Mouse (Mus musculus): ENCODE results near the gene Ajm1.
"Not testable (repeated sequence)": the region's sequence is repeated elsewhere in the genome, so short reads cannot be mapped to it uniquely, and the experiment has no call there.

Ajm1 gene

DNA sequence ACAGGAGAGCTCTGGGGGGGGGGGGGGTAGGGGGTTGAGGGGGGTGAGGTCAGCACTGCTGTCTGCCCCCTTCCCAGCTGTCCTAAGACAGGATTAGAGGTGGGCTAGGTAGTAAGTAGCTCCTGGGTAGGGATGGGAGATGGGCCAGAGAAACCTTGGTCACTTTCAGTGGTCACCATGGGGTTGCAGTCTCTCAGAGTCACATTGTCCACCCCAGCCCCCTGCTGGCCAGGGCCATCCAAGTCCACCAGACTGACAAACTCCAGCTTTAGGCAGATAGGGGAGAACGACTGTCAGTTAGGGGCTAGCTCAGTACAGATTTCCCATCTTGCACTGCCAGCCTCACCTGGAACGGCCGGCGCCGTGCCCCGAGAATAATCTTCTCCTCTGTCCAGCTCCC, 15.0 kb downstream of the Ajm1 start:
- no peak for DNase-seq (ENCODE audit: low read depth, low spot score)

- no peak for DNase-seq (ENCODE audit: low read depth, low spot score)
These were observed 15.8 kb downstream of the Ajm1 start for GRCm38 (mm10) chr2:25565741-25566140.

DNA sequence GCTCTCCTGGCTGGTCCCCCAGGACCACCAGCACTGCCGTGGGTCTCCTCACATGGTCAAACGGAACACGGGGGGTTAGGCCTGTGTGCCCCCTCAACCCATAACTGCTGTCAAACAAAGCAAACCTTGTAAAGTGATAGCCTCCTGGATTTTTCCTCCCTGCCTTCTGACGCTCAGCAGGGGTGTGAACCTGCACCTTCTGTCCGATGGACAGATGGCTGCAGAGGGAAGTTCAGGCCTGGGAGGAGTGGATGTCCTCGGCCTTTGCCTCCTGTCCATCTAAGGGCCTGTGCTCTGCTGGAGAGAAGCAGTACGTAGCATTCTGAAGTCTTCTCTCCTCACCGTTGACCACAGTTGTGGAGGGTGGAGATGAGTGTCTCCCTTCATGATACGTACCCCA, 19.6 kb downstream of the Ajm1 start:
- DNase-seq (ENCODE audit: low read depth, low spot score): no peak

- no peak for DNase-seq (ENCODE audit: low read depth, low spot score)
These were observed 21.0 kb downstream of the Ajm1 start for GRCm38 (mm10) chr2:25560551-25560950.

- DNase-seq (ENCODE audit: low read depth, low spot score): no peak
These were observed 22.8 kb downstream of the Ajm1 start for GRCm38 (mm10) chr2:25558774-25559173.

DNA sequence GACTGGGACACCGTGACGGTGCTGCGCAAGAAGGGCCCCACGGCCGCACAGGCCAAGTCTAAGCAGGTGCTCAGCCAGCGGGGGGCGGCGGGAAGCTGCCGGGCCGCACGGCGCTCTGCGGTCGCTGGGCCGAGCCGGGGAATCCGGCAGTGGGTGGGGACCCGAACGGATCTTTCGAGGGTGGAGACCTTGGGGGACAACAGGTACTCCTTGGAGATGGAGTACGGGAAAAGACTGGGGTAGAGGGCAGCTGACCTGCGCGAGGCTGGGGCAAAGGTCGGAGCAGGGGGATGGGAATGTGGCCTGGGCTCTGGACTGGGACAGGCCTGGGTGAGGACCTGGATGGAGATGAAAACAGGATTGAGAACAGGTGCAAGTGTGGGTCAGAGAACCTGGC, 23.6 kb downstream of the Ajm1 start:
- DNase-seq (ENCODE audit: low read depth, low spot score): no peak

- peak; percentile 86 for DNase-seq (ENCODE audit: low read depth, low spot score)
These were observed 24.2 kb downstream of the Ajm1 start, which contains the start of gene Edf1 for GRCm38 (mm10) chr2:25557221-25557963. Gene Edf1, plus strand, starts transcription at chr2:25557847.

DNA sequence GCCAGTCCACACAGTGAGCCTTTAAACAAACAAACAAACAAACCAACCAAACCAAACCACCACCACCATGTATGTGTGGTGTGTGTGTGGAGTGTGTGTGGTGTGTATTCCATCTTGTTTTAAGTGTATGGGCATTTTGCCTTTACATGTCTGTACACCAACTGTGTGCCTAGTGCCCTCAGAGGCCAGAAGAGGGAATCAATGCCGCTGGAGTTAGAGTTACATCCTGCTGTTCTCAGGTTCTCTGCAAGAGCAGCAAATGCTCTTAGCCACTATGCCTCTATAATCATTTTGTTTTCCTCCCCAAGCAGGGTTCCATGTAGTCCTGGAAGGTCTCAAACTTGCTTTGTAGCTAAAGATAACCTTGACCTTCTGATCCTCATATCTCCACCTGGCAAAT, 25.3 kb downstream of the Ajm1 start:
- no peak for DNase-seq (ENCODE audit: low read depth, low spot score)

- DNase-seq (ENCODE audit: low read depth, low spot score): not testable (repeated sequence)
These were observed 26.1 kb downstream of the Ajm1 start for GRCm38 (mm10) chr2:25555479-25555878.

DNA sequence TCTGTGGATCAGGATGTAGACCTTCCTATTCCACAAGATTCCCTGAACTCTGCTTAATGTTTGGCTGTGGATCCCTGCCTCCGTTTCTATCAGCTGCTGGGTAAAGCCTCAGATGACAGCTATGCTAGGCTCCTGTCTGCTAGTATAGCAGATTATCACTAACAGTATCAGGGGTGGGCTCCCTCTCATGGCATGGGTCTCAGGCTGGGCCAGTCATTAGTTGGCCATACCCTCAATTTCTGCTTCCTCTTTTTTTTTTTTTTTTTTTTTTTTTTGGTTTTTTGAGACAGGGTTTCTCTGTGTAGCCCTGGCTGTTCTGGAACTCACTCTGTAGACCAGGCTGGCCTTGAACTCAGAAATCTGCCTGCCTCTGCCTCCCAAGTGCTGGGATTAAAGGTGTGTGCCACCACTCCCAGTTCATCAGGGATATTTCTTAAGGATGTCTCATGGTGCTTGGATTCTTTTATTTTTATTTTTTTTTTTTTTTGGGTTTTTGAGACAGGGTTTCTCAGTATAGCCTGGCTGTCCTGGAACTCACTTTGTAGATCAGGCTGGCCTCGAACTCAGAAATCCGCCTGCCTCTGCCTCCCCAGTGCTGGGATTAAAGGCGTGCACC, 28.3 kb downstream of the Ajm1 start:
- DNase-seq (ENCODE audit: low read depth, low spot score): not testable (repeated sequence)

- no peak for DNase-seq (ENCODE audit: low read depth, low spot score)
These were observed 30.4 kb downstream of the Ajm1 start for GRCm38 (mm10) chr2:25551186-25551585.

DNA sequence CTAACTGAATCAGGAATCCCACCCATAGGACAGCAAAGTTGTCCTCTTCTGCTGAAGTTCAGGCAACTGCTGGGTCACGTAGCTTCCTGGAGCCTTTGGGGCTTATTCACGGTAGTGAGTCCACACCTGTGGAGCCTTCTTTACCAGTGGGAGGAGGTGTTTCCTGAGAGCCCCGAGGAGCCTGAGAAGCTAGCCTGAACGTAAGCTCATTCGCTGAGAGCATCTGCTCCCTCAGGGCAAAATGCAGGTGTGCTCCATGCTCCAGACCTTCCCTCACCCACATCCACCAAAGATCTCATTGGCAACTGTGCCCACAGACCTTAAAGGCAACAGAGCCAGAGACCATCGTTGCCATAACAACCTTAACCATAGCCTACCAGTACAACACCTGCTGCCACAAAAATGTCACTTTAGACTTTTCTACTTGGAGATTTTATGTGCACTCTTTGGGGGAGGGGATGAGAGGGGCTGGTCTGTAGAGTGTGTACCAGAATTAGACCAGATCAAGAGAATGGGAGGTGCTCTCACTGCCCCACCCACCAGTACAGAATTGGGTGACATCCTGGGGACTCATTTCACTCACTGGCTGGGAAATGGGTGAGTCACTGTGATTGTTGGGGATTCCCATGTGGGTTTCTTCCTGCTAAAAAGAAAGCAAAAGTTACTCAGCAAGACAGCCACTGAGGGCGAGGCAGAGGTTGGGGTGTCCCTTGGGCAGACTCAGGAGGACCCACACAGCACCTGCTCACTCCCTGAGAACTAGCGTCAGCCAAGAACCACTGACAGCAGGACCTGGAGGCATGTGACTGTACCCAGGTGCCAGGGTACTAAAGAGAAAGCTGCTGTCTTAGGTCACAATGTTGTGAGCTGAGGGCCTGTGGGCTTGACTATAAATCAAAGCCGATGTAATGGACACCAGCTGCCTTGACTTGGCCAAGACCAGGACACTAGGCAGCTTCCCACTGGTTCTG, 32.3 kb downstream of the Ajm1 start:
- DNase-seq (ENCODE audit: low read depth, low spot score): no peak

- DNase-seq (ENCODE audit: low read depth, low spot score): peak; percentile 95
These were observed 34.6 kb downstream of the Ajm1 start, which contains the start of gene Traf2 for GRCm38 (mm10) chr2:25546811-25547491. Gene Traf2, minus strand, starts transcription at chr2:25546940.

- DNase-seq (ENCODE audit: low read depth, low spot score): no peak
These were observed 35.4 kb downstream of the Ajm1 start for GRCm38 (mm10) chr2:25545996-25546810.

DNA sequence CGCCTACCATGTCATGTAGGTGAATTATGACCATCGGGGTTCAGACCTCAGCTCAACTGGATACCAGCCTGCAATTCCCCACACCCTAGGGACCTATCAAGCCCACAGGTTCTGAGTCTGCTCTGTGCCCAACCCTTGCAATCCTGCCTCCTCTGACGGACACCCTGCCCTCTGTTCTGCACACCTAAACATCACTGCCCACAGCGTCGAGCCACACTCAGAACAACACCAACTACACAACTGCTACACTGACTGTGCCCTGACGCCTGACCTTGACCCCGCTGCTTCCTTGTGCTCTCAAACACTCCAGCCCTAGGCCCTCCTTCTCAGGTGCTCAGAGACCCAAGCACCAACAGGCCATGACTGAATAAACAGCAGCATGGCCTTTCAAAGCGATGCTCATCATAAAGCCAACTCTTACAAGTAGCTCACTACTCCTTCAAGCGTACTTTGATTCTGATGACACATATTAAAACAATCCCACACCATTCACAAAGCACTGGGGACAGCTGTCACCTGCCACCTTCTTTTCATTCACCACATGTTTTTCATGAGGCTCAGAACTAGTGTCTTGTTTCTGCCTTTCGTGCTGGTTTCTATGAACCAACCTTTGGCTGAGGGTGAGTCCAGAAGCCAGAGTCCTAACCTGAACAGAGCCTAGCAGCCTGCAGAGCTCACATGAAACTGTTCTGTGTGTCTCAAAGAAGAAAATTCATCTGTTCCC, 39.8 kb downstream of the Ajm1 start:
- no peak for DNase-seq (ENCODE audit: low read depth, low spot score)

- no peak for DNase-seq (ENCODE audit: low read depth, low spot score)
These were observed 41.0 kb downstream of the Ajm1 start for GRCm38 (mm10) chr2:25540541-25540948.

DNA sequence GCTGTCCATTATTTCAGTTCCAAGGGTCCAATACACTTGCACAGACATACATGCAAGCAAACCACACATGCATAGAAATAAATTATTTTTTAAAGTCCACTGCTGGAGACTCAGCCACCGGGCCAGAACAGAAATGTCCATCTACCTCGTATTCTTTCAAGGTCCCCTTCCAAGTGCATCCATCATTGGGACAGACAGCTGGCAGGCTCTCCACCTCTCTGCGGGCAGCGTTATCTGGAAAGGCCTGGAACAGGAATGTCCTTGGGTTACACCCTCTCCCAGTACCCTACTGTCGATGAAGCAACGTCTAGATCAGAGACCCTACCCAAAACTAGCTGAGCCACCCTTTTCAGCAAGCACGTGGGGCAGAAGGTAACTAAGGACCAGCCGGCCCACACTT, 45.0 kb downstream of the Ajm1 start:
- DNase-seq (ENCODE audit: low read depth, low spot score): no peak

DNA sequence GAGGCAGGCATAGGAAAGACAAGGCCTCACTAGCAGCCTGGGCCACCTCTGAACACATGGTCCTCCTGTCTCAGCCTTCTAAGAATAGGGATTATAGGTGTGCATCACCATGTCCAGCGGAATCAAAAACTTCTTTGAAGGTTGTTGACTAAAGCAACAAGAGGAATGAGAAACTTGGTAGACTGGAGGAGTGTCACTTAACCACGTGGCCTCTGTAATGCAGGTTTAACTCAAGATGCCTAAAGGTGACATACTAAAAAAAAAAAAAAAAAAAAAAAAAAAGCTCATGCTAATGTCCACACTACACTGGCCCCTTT, 46.7 kb downstream of the Ajm1 start:
- no peak for DNase-seq (ENCODE audit: low read depth, low spot score)

DNA sequence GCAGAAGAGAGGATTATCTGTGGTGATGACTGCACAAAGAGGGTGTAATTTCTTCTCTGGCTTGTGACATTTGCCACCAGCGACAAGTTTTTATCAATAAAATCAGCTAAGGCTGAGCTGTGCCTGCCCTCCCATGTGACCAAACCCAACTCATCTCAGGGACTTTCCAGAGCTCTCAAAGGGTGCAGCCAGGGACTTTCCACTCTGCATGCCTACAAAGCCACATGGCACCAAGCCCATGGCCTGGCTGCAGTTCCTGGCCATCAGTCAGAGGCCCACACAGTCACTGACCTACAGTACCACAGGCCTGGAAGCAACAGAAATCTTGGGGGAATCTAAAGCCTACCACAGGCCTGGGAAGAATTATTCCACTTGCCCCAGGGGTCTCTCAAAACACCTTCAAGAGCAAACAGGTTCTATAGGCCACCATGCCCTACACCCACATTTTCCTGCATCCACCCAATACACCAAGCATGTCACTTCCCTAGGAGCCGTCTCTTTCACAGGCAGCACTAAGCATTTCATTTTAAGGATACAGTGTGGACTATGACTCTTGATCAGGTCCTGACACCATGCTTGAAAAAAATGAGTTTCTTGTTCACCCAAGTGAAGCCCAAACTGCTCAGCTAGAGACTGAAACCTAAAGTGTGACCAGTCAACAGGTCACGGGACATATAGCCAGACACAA, 47.2 kb downstream of the Ajm1 start:
- no peak for DNase-seq (ENCODE audit: low read depth, low spot score)

DNA sequence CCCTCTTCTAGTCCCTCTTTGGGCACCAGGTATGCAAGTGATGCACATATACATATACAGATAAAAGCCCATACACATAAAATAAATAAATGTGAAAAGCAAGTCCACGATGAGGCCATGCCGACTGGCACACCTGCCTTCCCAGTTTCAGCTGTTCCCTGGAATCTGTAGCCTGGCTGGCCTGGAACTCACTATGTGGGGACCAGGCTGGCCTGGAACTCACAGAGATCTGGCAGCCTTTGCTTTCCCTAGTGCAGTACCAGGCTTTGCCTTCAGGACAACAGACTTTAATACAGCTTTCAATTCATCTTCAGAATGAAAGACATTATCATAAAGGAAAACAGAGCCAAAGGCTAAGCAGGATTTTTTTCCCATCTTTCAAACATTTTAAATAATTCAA, 47.9 kb downstream of the Ajm1 start:
- no peak for DNase-seq (ENCODE audit: low read depth, low spot score)
